Mouse (Mus musculus) heart, embryonic 13.5 days (tissue): ENCODE data around the gene Baiap3. TPM values are rescaled to one million over a fixed set of nuclear protein-coding genes. Genes with fewer than 3 reads are reported as not detected.

Source experiments
- ATAC-seq: fragments of 200-750 bp; cut with Nextera tagmentation; 2 replicates; pipeline ENCODE4 v1.8.0; 2017; ENCODE audit warnings: moderate TSS enrichment; ENCODE audit not compliant: insufficient number of reproducible peaks, low FRiP score, low TSS enrichment; ENCODE audit errors: extremely low read depth
- H3K27ac ChIP-seq: fragments of 300-500 bp; sonication (generic); replicated peaks from 2 replicates; pipeline ENCODE4 v1.5.1; 2015; ENCODE audit warnings: moderate library complexity, mild to moderate bottlenecking, inconsistent platforms
- H3K27me3 ChIP-seq: fragments of 300-500 bp; sonication (generic); replicated peaks from 2 replicates; pipeline ENCODE4 v1.6.1; 2015; ENCODE audit warnings: mild to moderate bottlenecking, inconsistent platforms
- H3K36me3 ChIP-seq: fragments of 300-500 bp; sonication (generic); 2 replicates; pipeline ENCODE4 v1.6.1; 2015; ENCODE audit warnings: mild to moderate bottlenecking, inconsistent platforms
- H3K4me1 ChIP-seq: fragments of 300-500 bp; sonication (generic); 2 replicates; pipeline ENCODE4 v1.6.1; 2015; ENCODE audit warnings: inconsistent platforms
- H3K4me2 ChIP-seq: fragments of 300-500 bp; sonication (generic); 2 replicates; pipeline ENCODE4 v1.6.1; 2015; ENCODE audit warnings: inconsistent platforms, mild to moderate bottlenecking, moderate library complexity
- H3K4me3 ChIP-seq: fragments of 300-500 bp; sonication (generic); 2 replicates; pipeline ENCODE4 v1.5.1; 2015; ENCODE audit warnings: moderate library complexity, mild to moderate bottlenecking, inconsistent platforms
- H3K9ac ChIP-seq: fragments of 300-500 bp; sonication (generic); 2 replicates; pipeline ENCODE4 v1.6.1; 2015; ENCODE audit warnings: inconsistent platforms, mild to moderate bottlenecking, moderate library complexity
- H3K9me3 ChIP-seq: fragments of 300-500 bp; sonication (generic); 2 replicates; pipeline ENCODE4 v1.6.1; 2016; ENCODE audit warnings: inconsistent platforms
- WGBS: fragments of 180-500 bp; shearing (Covaris S2); methylation state at CpG from one replicate; pipeline ENCODE4 v1.1.7; 2015; ENCODE audit warnings: mixed read lengths; 5-methylcytosine and 5-hydroxymethylcytosine counted together
- polyA plus RNA-seq: library from polyadenylated mRNA; unstranded; fragments of >200 nt; fragmentation: Nextera tagmentation; extraction: Ambion mirVana; gene quantifications from 2 replicates; pipeline ENCODE4 v1.2.1, GENCODE M21; 2015

The Baiap3 gene
- polyA plus RNA-seq, 1 experiment from 2014 or later, result 0.57 TPM

DNA sequence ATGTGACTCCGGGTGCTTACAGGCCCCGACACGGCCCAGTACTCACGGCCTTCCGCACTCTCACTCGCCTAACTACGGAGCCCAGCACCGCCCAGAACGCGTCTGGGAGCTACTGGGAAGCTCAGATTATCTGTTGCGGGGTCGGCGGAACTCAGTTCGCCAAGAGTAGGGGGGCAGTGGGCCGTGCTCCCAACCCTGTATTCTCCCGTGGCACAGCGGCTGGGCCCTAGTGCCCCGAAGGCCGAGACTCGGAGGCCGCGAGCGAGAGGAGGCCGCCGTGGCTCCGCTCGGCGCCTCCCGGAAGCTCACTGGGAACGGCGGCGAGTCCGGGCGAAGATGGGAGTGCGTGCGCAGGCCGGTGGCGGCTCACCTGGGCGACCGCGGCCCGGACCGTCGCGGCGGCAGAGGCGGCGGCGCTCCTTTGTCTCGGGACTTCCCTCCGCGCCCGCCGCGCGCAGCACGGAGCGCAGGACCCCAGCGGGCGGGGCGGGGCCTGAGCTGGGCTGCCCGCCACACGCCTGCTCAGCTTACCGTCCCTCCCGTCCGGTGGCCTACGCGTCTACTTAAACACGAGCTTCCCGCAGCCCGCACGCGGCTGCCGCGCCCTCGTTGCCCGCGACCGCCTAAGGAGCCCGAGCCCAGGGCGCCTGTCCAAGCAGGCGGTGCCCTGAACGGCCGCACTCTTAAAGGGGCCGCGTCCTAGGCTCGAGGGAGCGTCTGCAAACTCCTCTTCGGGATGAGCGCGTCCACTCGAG, 17.0 kb upstream of the Baiap3 start:
- ATAC-seq, result peak; percentile 82
- H3K27ac ChIP-seq, result peak overlapping the region; percentile 97
- WGBS, result under 1% methylated on average over 92 of the region's 92 CpGs

DNA sequence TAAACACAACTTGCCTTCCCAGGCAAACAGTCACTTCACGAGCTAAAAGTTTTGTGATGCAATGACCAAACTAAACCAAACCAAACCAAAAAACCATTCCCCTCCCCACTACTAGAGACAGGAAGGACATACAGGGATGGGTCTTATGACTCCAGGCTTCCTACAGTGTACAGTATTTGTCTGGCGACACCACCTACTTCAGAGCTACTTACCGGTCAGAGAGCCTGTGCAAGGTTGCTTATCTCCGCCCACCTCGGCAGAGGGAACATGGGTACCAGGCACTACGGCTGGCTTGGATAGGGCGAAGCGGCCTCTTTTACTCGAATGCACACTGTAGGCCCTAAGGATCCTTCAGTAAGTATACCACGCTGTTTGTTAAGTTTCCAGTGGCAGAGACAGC, 16.2 kb upstream of the Baiap3 start:
- H3K9ac ChIP-seq, result peak overlapping the region; percentile 99
- peak overlapping the region; percentile 97 for H3K27ac ChIP-seq
- H3K27me3 ChIP-seq, result no peaks in the 10 kb centered on the region
- no peaks in the 10 kb centered on the region for H3K9me3 ChIP-seq
- peak overlapping the region; percentile 100 for H3K4me3 ChIP-seq
- no peak for ATAC-seq
- H3K4me1 ChIP-seq, result peaks cover 36% of the 10 kb centered on the region
- peak overlapping the region; percentile 89 for H3K4me2 ChIP-seq
- peaks cover 28% of the 10 kb centered on the region for H3K36me3 ChIP-seq
- under 1% methylated on average over 10 of the region's 10 CpGs for WGBS

More for the DNA sequence above, 17.0 kb upstream of the Baiap3 start:
- Histone ChIP-seq H3K27me3 (no peaks in the 10 kb centered on the region; the same call in 1 of the 2 replicates), H3K4me3 (peak overlapping the region; percentile 100), H3K9ac (peak overlapping the region; percentile 99), H3K4me1 (peaks cover 36% of the 10 kb centered on the region), H3K9me3 (no peaks in the 10 kb centered on the region), H3K4me2 (peak overlapping the region; percentile 89), H3K36me3 (peaks cover 20% of the 10 kb centered on the region)

DNA sequence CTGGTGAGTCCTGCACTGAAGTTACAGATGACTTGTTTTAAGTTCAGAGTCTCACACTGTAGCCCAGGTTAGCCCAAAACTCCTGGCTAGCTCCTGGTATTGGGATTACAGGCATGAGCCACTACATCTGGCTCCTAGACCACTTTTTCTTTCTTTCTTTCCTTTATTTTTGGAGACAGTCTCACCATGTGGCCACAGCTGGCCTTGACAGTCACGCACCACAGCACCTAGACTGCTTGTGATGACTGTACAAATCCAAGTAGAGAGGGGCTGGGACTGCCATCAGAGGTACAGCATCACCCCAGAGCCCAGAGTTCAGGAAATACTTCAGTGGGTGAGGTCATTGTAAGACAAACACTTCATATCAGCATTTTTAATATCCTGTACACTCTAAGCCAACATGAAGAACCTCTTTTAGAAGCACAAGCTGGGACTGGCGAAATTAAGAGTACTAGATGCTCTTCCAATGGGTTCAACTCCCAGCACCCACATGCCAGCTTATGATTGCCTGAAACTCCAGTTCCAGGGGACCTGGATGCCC, 14.7 kb upstream of the Baiap3 start:
- Histone ChIP-seq H3K4me2 (peak overlapping the region; percentile 89), H3K9ac (peak overlapping the region; percentile 99)
- ATAC-seq, result no peak

DNA sequence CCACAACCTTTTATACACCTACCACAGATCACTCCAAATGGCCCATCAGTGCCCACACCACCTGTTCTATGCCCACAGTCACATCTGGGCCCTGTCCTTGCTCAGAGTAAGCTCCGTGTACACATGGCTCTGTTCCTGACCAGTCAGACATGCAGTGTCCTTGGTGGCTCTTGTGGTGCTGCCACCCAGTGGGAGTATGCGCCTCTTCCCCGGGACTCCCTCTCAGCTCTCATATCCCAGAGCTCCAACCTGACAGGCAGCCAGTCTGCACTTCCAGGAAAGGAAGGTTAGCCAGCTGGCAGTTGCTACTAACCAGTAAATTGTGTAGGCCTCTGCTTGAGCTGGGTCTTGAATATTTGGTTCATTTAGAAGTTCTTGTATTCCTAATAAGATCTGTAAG, 8.3 kb upstream of the Baiap3 start:
- no peaks in the 10 kb centered on the region for H3K27me3 ChIP-seq
- peaks cover under 1% of the 10 kb centered on the region for H3K4me1 ChIP-seq
- ATAC-seq, result no peak
- no peak overlapping the region for H3K4me2 ChIP-seq
- no peak overlapping the region for H3K27ac ChIP-seq
- H3K36me3 ChIP-seq, result peaks cover 84% of the 10 kb centered on the region
- H3K4me3 ChIP-seq, result no peak overlapping the region
- WGBS, result 56% methylated on average over 3 of the region's 3 CpGs
- no peak overlapping the region for H3K9ac ChIP-seq
- no peaks in the 10 kb centered on the region for H3K9me3 ChIP-seq

More for the DNA sequence above, 14.7 kb upstream of the Baiap3 start:
- Histone ChIP-seq H3K27me3 (no peaks in the 10 kb centered on the region), H3K4me3 (peak overlapping the region; percentile 100), H3K27ac (0 out of 2 replicates have a peak overlapping the region, but pooled peaks have one; percentile 97), H3K4me1 (peaks cover 36% of the 10 kb centered on the region), H3K36me3 (peaks cover 43% of the 10 kb centered on the region), H3K9me3 (no peaks in the 10 kb centered on the region)
- WGBS, result 61% methylated on average over 2 of the region's 2 CpGs

DNA sequence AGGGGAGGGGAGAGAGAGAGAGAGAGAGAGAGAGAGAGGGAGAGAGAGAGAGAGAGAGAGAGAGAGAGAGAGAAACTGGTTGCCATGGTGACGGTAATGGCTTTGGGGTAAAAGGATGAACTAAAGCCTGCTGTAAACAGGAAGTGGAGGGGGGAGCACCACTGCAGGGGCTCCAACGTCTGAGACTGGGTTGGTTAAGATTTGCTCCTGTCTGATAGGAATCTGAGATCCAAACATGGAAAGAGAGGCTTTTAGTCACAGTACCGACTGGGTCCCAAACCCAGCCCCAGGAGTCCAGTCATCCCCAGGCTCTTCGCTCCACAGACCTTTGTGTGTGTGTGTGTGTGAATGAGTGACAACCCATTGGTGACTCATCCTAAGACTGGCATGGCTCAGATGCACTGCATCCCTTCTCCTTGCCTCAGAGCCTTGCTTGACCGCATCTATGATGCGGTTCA, 1.7 kb upstream of the Baiap3 start:
- 57% methylated on average over 6 of the region's 6 CpGs for WGBS
- no peak overlapping the region for H3K27ac ChIP-seq
- ATAC-seq, result no peak

DNA sequence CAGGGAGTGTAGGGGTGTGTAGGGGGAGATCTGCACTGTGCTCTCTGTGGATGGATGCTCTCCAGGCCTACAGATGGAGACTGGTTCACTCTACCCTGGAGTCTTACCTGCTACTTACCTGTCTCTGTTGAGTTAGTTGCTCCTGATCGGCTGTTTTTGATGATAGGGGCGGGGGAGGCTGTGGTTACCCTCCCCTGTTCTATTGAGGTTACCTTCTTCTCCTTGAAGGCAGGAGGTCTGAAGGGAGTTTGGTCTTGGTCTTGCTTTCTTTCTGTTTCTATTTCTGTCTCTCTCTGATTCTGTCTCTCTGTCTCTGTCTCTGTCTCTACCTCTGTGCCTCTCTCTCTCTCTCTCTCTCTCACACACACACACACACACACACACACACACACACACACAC, 1.1 kb downstream of the Baiap3 start:
- H3K4me2 ChIP-seq, result peak overlapping the region; percentile 80
- no peaks in the 10 kb centered on the region for H3K9me3 ChIP-seq
- H3K9ac ChIP-seq, result no peak overlapping the region; the same call in 1 of the 2 replicates
- peaks cover 65% of the 10 kb centered on the region for H3K27me3 ChIP-seq
- no peak overlapping the region for H3K4me3 ChIP-seq
- no peak for ATAC-seq
- H3K36me3 ChIP-seq, result peaks cover 21% of the 10 kb centered on the region
- peaks cover 13% of the 10 kb centered on the region for H3K4me1 ChIP-seq
- 55% methylated on average over 2 of the region's 2 CpGs for whole genome bisulfite sequencing
- no peak overlapping the region for H3K27ac ChIP-seq

More for the DNA sequence above, 1.7 kb upstream of the Baiap3 start:
- no peak overlapping the region for H3K4me2 ChIP-seq
- peaks cover 13% of the 10 kb centered on the region for H3K4me1 ChIP-seq
- no peak overlapping the region for H3K4me3 ChIP-seq
- no peak overlapping the region for H3K9ac ChIP-seq
- peaks cover 32% of the 10 kb centered on the region for H3K36me3 ChIP-seq
- H3K27me3 ChIP-seq, result peaks cover 45% of the 10 kb centered on the region
- no peaks in the 10 kb centered on the region for H3K9me3 ChIP-seq

DNA sequence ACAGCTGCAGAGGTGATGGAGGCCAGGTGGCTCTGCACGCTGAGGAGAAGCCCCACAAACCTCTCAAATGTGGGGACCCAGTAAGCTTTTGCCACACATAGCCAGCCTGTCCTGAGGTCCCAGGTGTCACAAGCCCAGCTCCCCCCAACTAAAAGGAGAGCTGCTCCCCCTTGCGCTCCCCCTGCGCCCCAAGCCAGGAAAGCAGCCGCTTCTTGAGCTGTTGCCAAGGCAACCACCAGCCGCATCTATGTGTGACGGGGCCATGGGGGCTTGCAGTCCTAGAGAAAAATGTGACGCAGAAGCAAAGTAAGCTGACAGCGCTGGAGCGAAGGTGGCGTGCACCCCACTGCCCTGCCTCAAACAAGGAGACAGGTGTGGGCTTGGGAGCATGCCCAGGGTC, 2.4 kb downstream of the Baiap3 start:
- 40% methylated on average over 10 of the region's 10 CpGs for WGBS
- H3K27me3 ChIP-seq, result peaks cover 72% of the 10 kb centered on the region

DNA sequence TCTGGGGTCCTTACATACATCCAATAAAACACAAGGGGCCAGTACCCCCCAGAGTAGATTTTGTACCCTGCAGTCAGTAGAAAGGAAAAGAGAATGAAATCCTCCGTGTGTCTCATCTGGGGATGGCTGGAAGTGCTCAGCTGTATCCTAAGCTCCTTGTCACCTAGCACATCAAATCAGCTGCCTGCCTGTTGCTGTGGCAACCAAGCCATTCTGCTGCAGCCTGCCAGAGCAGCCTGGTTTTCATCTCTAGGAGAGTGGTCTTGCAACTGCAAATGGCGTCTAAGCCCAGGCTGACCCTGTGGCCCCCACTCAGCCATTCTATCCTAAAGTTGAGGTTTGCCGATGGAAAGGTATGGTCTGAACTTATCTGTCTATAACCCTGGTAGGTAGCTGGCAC, 3.5 kb downstream of the Baiap3 start:
- no peaks in the 10 kb centered on the region for H3K9me3 ChIP-seq
- H3K9ac ChIP-seq, result no peak overlapping the region
- H3K27ac ChIP-seq, result no peak overlapping the region
- no peak overlapping the region for H3K4me2 ChIP-seq
- no peak for ATAC-seq
- WGBS, result 29% methylated on average over 3 of the region's 3 CpGs
- H3K27me3 ChIP-seq, result peaks cover 83% of the 10 kb centered on the region
- no peaks in the 10 kb centered on the region for H3K36me3 ChIP-seq
- peaks cover 13% of the 10 kb centered on the region for H3K4me1 ChIP-seq
- no peak overlapping the region for H3K4me3 ChIP-seq

More for the DNA sequence above, 2.4 kb downstream of the Baiap3 start:
- Histone ChIP-seq H3K4me2 (no peak overlapping the region), H3K4me3 (no peak overlapping the region), H3K9me3 (no peaks in the 10 kb centered on the region), H3K27ac (no peak overlapping the region), H3K36me3 (peaks cover 7% of the 10 kb centered on the region), H3K9ac (no peak overlapping the region), H3K4me1 (peaks cover 13% of the 10 kb centered on the region)
- ATAC-seq, result no peak

DNA sequence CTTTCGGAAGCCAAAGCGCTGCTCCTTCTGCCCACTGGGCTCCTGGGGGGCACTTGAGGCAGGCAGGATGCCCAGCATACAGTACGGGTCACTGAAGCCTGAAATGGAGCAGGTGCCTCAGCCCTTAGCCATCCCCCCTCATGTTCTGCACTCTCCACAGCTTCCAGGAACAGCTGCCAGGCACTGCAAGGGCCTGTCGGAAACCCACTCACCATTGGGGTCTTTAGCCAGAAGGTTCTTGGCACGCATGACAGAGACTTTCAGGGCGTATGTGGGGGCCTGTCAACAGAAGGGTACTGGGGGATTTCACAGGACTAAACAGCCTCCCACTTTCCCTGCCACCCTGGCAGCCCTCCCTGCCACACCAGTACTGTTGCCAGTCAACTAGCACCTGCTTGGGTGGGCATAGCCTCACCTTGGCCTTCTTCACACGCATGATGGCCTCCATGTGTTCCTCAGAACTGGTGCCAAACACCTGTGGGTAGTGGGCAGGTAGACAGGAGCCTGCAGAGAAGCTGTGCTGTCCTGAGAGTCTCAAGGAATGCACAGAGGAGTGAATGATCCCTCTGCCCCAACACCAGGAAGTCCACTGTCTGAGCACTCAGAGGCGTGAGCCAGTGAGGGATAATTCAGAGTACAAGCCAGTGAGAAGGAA, 5.9 kb downstream of the Baiap3 start:
- Histone ChIP-seq H3K9ac (no peak overlapping the region), H3K4me2 (no peak overlapping the region), H3K27me3 (peaks cover 66% of the 10 kb centered on the region), H3K4me1 (no peaks in the 10 kb centered on the region), H3K9me3 (no peaks in the 10 kb centered on the region), H3K4me3 (no peak overlapping the region), H3K27ac (no peak overlapping the region), H3K36me3 (no peaks in the 10 kb centered on the region)
- WGBS, result 74% methylated on average over 8 of the region's 8 CpGs
- no peak for ATAC-seq

DNA sequence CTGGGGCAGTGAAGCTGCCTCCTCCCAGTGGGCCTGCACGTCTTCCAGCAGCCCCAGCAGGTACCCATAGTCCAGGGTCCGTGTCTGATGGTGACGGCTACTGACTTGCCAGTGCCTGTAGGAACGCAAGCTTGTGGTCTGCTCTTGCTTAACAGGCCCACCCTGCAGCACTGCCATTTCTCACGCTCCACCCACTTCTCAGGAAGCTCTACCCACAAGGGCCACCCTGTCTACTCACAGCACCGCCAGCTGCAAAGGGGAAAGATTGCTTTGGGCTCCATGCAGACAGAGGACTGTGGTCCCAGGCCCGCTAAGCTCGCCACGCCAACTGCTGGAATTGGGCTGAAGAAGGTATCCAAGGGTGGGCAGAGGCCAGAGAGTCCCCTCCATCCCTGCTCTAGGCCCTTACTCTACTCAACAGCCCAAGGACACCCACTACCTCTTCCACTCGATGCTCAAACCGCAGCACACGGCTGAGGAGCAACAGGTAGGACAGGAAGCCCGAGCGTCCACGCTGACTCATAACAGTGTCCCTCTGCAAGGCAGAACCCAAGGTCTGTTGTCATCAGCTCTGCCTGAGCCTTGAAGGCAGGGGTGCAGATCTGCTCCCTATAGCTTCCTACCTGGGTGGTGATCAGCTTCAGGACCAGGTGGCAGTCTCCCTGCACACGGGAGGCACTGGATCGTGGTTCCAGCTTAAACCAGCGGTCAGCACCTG, 8.0 kb downstream of the Baiap3 start:
- peaks cover 45% of the 10 kb centered on the region for H3K27me3 ChIP-seq
- H3K27ac ChIP-seq, result no peak overlapping the region
- H3K9ac ChIP-seq, result no peak overlapping the region
- H3K36me3 ChIP-seq, result peaks cover 14% of the 10 kb centered on the region
- no peaks in the 10 kb centered on the region for H3K4me1 ChIP-seq
- WGBS, result 72% methylated on average over 18 of the region's 18 CpGs
- no peak for ATAC-seq
- H3K4me2 ChIP-seq, result no peak overlapping the region
- no peak overlapping the region for H3K4me3 ChIP-seq
- no peaks in the 10 kb centered on the region for H3K9me3 ChIP-seq

DNA sequence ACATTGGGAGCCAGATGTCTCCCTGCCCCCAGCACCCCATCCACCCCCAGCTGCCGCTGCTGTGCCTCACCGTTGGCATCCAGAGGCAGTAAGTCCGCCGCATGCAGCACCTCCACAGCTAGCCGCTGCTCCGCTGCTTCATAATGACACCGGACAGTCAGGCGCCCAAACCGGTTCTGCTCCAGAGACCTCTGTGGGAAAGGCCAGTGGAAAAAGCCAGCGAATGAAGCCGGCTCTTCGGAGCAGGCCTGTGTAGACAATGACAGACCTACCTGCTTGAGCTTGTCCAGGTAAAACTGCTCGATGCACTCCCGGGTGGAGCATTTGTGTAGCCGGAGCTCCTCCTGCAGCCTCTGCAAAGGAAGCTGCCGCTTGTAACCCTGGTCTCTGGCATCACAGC, 11.9 kb downstream of the Baiap3 start:
- H3K4me3 ChIP-seq, result no peak overlapping the region
- peaks cover 15% of the 10 kb centered on the region for H3K4me1 ChIP-seq
- no peak overlapping the region for H3K4me2 ChIP-seq
- H3K9ac ChIP-seq, result no peak overlapping the region
- H3K9me3 ChIP-seq, result no peaks in the 10 kb centered on the region
- H3K27me3 ChIP-seq, result peaks cover 18% of the 10 kb centered on the region
- H3K27ac ChIP-seq, result no peak overlapping the region
- WGBS, result 81% methylated on average over 16 of the region's 16 CpGs
- peaks cover 32% of the 10 kb centered on the region for H3K36me3 ChIP-seq
- no peak for ATAC-seq
